Mouse (Mus musculus) urinary bladder, postnatal 10 days (tissue): ENCODE measurements around the gene Aire.
"Not testable (repeated sequence)": the region's sequence is repeated elsewhere in the genome, so short reads cannot be mapped to it uniquely, and the experiment has no call there.

Experiments
- DNase-seq: peaks from one replicate; pipeline ENCODE4 v3.0.0; 2022; ENCODE audit warnings: low spot score

Aire gene

GRCm38 (mm10) chr10:78049519-78050035 is 6.2 kb upstream of the Aire start:
- DNase-seq, result no peak

GRCm38 (mm10) chr10:78048061-78048730 is 4.8 kb upstream of the Aire start:
- DNase-seq, result no peak

- DNase-seq, result no peak
Observed at GRCm38 (mm10) chr10:78046388-78046787, 3.0 kb upstream of the Aire start.

GRCm38 (mm10) chr10:78044531-78044930 is 1.1 kb upstream of the Aire start:
- DNase-seq, result no peak

- DNase-seq, result no peak
Observed at GRCm38 (mm10) chr10:78042697-78043405, 559 bp downstream of the Aire start.

- DNase-seq, result no peak
Observed at GRCm38 (mm10) chr10:78042096-78042495, 1.3 kb downstream of the Aire start.

- no peak for DNase-seq
Observed at GRCm38 (mm10) chr10:78041647-78042046, 1.8 kb downstream of the Aire start, which contains the start of gene Dnmt3l. TSS of gene Dnmt3l (plus strand) at chr10:78041947.

GRCm38 (mm10) chr10:78037139-78037538 is 6.3 kb downstream of the Aire start:
- no peak for DNase-seq

- DNase-seq, result no peak
Observed at GRCm38 (mm10) chr10:78031987-78032386, 11.4 kb downstream of the Aire start.

GRCm38 (mm10) chr10:78029080-78029479 is 14.3 kb downstream of the Aire start:
- DNase-seq, result no peak

- DNase-seq, result peak; percentile 35
Observed at GRCm38 (mm10) chr10:78028129-78028528, 15.3 kb downstream of the Aire start.

- DNase-seq, result not testable (repeated sequence)
Observed at GRCm38 (mm10) chr10:78025453-78025852, 18.0 kb downstream of the Aire start.

- DNase-seq, result not testable (repeated sequence)
Observed at GRCm38 (mm10) chr10:78019984-78020383, 23.4 kb downstream of the Aire start.

- DNase-seq, result no peak
Observed at GRCm38 (mm10) chr10:78019291-78019690, 24.1 kb downstream of the Aire start.

GRCm38 (mm10) chr10:78018797-78019203 is 24.6 kb downstream of the Aire start:
- DNase-seq, result no peak

GRCm38 (mm10) chr10:78016366-78016765 is 27.0 kb downstream of the Aire start:
- DNase-seq, result no peak

- DNase-seq, result no peak
Observed at GRCm38 (mm10) chr10:78015489-78015888, 27.9 kb downstream of the Aire start.

GRCm38 (mm10) chr10:78012661-78013495 is 30.5 kb downstream of the Aire start:
- DNase-seq, result no peak

GRCm38 (mm10) chr10:78011116-78011515 is 32.3 kb downstream of the Aire start:
- not testable (repeated sequence) for DNase-seq

- DNase-seq, result no peak
Observed at GRCm38 (mm10) chr10:78010335-78010734, 33.1 kb downstream of the Aire start.

- DNase-seq, result no peak
Observed at GRCm38 (mm10) chr10:78009945-78010293, 33.5 kb downstream of the Aire start, which contains the start of gene Pfkl. TSS of gene Pfkl (minus strand) at chr10:78010083.

- peak; percentile 82 for DNase-seq
Observed at GRCm38 (mm10) chr10:78009184-78009944, 34.0 kb downstream of the Aire start.
